Mouse (Mus musculus): ENCODE results near the gene Cacna2d2.

Gene Cacna2d2

DNA sequence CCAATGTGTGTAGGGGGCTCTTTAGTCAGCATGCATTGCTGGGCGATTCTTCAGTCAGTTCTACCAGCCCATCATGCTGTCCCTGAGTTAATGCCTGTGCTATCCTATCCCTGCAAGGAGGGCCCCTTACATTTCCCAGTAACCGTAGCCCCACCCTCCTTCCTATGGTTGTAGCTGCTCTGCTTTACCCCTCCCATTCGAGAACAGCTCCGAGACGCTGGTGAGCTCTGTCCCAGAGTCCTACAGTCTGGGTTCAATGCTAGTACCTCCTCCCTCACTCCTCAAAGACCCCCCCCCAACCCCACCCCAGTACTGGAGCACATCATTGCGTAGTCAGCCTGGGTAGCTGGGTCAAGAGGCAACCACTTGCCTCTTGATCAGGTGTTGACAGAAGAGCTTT lies 35.4 kb downstream of the Cacna2d2 start:
- Histone ChIP-seq H3K27me3 (ENCODE audit: insufficient read depth, low read length) (peaks cover 20% of the 10 kb centered on the region), H3K4me3 (replicated peaks; ENCODE audit: low read length) (no peak overlapping the region), H3K9me3 (ENCODE audit: low read length) (no peaks in the 10 kb centered on the region), H3K36me3 (ENCODE audit: insufficient read depth, low read length) (no peaks in the 10 kb centered on the region), H3K4me1 (replicated peaks; ENCODE audit: low read depth, low read length) (peaks cover 18% of the 10 kb centered on the region)
- TF ChIP-seq CTCF (conservative IDR thresholded peaks at IDR 0.05; ENCODE audit: low read length), result no peak
- no peak for TF ChIP-seq POU5F1 (IDR thresholded peaks at IDR 0.05; ENCODE audit: borderline replicate concordance, low read length)
- TF ChIP-seq NANOG (IDR thresholded peaks at IDR 0.05; ENCODE audit: borderline replicate concordance, low read length), result no peak

DNA sequence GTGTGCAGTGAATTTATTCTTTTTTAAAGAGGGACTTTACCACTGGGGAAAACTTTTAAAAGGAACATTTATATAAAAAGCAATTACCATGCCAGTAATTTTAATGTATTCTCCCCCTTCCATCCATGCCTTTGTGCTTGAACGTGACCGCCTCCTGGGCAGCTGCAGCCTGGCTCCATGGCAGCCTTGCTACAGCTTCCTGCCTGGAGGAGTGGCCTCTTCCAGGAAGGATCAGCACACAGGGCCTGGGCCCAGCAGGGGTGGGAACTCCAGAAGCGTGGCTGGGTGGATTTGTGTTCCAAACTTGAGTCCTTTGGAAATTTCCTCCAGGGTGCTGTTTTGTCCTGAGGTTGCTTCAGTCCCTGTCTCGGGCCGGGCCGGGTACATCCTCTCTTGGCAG lies 35.9 kb downstream of the Cacna2d2 start:
- H3K36me3 ChIP-seq (ENCODE audit: insufficient read depth, low read length), result no peaks in the 10 kb centered on the region
- TF ChIP-seq CTCF (conservative IDR thresholded peaks at IDR 0.05; ENCODE audit: low read length) (no peak), POU5F1 (IDR thresholded peaks at IDR 0.05; ENCODE audit: borderline replicate concordance, low read length) (no peak), NANOG (IDR thresholded peaks at IDR 0.05; ENCODE audit: borderline replicate concordance, low read length) (no peak)
- peaks cover 17% of the 10 kb centered on the region; the same call in 1 of the 2 replicates for H3K27me3 ChIP-seq (ENCODE audit: insufficient read depth, low read length)
- H3K4me1 ChIP-seq (replicated peaks; ENCODE audit: low read depth, low read length), result peaks cover 18% of the 10 kb centered on the region
- H3K9me3 ChIP-seq (ENCODE audit: low read length), result no peaks in the 10 kb centered on the region
- H3K4me3 ChIP-seq (replicated peaks; ENCODE audit: low read length), result no peak overlapping the region

DNA sequence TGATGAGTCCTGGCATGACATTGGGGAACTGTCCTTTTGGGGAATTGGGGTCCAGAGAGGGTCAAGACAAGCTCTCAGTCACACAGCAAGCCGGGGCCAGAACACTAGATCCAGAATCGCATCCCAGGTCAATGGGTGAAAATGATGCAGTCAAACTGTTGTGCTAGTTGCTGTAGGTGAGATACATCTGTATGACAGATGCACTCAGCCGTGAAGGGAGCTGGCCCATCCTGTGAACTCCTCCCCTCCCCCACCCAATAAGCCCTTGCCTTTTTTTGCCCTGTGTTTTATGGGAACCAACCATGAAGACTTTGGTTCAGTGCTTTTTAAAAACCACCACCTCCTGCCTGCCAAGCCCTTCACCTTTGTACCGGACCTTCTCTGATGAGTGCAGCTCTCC lies 43.5 kb downstream of the Cacna2d2 start:
- Histone ChIP-seq H3K27me3 (ENCODE audit: insufficient read depth, low read length) (peaks cover 38% of the 10 kb centered on the region), H3K36me3 (ENCODE audit: insufficient read depth, low read length) (no peaks in the 10 kb centered on the region), H3K4me3 (replicated peaks; ENCODE audit: low read length) (no peak overlapping the region), H3K4me1 (replicated peaks; ENCODE audit: low read depth, low read length) (peaks cover 25% of the 10 kb centered on the region), H3K9me3 (ENCODE audit: low read length) (no peaks in the 10 kb centered on the region)
- TF ChIP-seq NANOG (IDR thresholded peaks at IDR 0.05; ENCODE audit: borderline replicate concordance, low read length) (no peak), POU5F1 (IDR thresholded peaks at IDR 0.05; ENCODE audit: borderline replicate concordance, low read length) (no peak), CTCF (conservative IDR thresholded peaks at IDR 0.05; ENCODE audit: low read length) (no peak)

GRCm38 (mm10) chr9:107443324-107443723 lies 43.9 kb downstream of the Cacna2d2 start:
- Histone ChIP-seq H3K4me3 (replicated peaks; ENCODE audit: low read length) (peak overlapping the region; percentile 57; the same call in 1 of the 2 replicates), H3K36me3 (ENCODE audit: insufficient read depth, low read length) (no peaks in the 10 kb centered on the region), H3K27me3 (ENCODE audit: insufficient read depth, low read length) (peaks cover 41% of the 10 kb centered on the region), H3K9me3 (ENCODE audit: low read length) (no peaks in the 10 kb centered on the region), H3K4me1 (replicated peaks; ENCODE audit: low read depth, low read length) (peaks cover 25% of the 10 kb centered on the region)
- no peak for TF ChIP-seq NANOG (IDR thresholded peaks at IDR 0.05; ENCODE audit: borderline replicate concordance, low read length)
- TF ChIP-seq POU5F1 (IDR thresholded peaks at IDR 0.05; ENCODE audit: borderline replicate concordance, low read length), result no peak
- no peak for TF ChIP-seq CTCF (conservative IDR thresholded peaks at IDR 0.05; ENCODE audit: low read length)

DNA sequence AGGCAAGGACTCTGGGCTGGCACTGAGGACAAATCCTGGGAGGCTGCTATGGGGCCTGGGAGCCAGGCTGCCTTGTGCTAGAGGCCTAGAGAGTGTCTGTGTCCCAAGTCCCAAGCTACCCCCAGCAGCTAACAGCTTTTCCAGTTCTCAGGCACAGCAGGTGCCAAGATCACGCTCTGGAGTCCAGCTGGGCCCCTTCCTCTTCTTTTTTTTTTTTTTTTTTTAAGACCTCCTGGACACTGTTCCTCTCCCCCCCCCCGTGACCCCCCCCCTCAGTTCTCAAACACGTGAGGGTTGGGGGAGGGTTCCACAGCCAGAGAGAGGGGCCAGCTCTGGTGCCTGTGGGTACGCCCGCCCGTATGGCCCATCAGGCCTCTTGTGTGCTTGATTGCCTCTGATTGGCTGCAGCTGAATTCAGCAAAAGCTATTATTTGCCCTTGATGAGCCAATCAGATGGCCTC lies 45.6 kb downstream of the Cacna2d2 start:
- H3K36me3 ChIP-seq (ENCODE audit: insufficient read depth, low read length), result no peaks in the 10 kb centered on the region
- 0 out of 2 replicates have a peak overlapping the region, but pooled peaks have one; percentile 7 for H3K4me3 ChIP-seq (replicated peaks; ENCODE audit: low read length)
- peaks cover 38% of the 10 kb centered on the region for H3K4me1 ChIP-seq (replicated peaks; ENCODE audit: low read depth, low read length)
- H3K27me3 ChIP-seq (ENCODE audit: insufficient read depth, low read length), result peaks cover 53% of the 10 kb centered on the region
- TF ChIP-seq NANOG (IDR thresholded peaks at IDR 0.05; ENCODE audit: borderline replicate concordance, low read length) (no peak), CTCF (conservative IDR thresholded peaks at IDR 0.05; ENCODE audit: low read length) (no peak)
- no peaks in the 10 kb centered on the region for H3K9me3 ChIP-seq (ENCODE audit: low read length)

- no peaks in the 10 kb centered on the region for H3K36me3 ChIP-seq (ENCODE audit: insufficient read depth, low read length)
- peaks cover 44% of the 10 kb centered on the region for H3K4me1 ChIP-seq (replicated peaks; ENCODE audit: low read depth, low read length)
- no peak for TF ChIP-seq POU5F1 (IDR thresholded peaks at IDR 0.05; ENCODE audit: borderline replicate concordance, low read length)
- 0 out of 2 replicates have a peak overlapping the region, but pooled peaks have one; percentile 32 for H3K4me3 ChIP-seq (replicated peaks; ENCODE audit: low read length)
- peaks cover 26% of the 10 kb centered on the region for H3K27me3 ChIP-seq (ENCODE audit: insufficient read depth, low read length)
- H3K9me3 ChIP-seq (ENCODE audit: low read length), result no peaks in the 10 kb centered on the region
Measured at GRCm38 (mm10) chr9:107448805-107449517, 49.5 kb downstream of the Cacna2d2 start.

- Histone ChIP-seq H3K4me3 (replicated peaks; ENCODE audit: low read length) (no peak overlapping the region), H3K36me3 (ENCODE audit: insufficient read depth, low read length) (no peaks in the 10 kb centered on the region), H3K27me3 (ENCODE audit: insufficient read depth, low read length) (peaks cover 25% of the 10 kb centered on the region), H3K9me3 (ENCODE audit: low read length) (no peaks in the 10 kb centered on the region), H3K4me1 (replicated peaks; ENCODE audit: low read depth, low read length) (peaks cover 31% of the 10 kb centered on the region)
- no peak for TF ChIP-seq CTCF (conservative IDR thresholded peaks at IDR 0.05; ENCODE audit: low read length)
- no peak for TF ChIP-seq NANOG (IDR thresholded peaks at IDR 0.05; ENCODE audit: borderline replicate concordance, low read length)
Measured at GRCm38 (mm10) chr9:107451400-107451799, 52.0 kb downstream of the Cacna2d2 start.

DNA sequence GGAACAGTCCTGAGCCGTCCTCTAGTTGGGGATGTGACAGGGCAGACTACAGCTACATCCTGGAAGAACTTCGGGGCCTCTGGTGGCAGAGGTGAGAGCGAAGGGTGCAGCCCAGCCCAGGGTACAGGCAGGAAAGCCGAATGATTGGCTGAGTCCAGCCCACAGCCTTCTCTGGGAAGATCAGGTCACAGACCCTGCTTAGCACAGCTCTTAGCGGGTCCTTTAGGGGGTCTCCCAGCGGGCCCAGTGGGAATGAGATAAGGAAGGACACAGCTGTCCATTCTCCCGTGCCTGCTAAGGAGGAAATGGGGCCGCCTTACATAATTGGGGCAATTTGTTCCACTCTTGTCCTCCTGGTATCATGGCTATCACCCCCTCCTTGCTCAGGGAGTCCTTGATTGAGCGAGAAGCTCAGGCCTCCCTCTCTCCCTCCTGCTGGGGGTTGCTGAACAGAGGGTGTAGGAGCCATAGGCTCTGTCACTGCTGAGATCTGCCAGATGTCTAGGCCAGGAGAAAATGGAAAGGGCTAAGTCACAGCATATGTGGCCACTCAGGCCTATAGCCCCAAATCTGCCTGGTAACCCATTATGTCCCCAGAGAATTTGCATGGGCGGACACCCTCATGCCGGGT lies 52.6 kb downstream of the Cacna2d2 start:
- Histone ChIP-seq H3K9me3 (ENCODE audit: low read length) (no peaks in the 10 kb centered on the region), H3K36me3 (ENCODE audit: insufficient read depth, low read length) (no peaks in the 10 kb centered on the region), H3K4me1 (replicated peaks; ENCODE audit: low read depth, low read length) (peaks cover 31% of the 10 kb centered on the region), H3K4me3 (replicated peaks; ENCODE audit: low read length) (peak overlapping the region; percentile 56), H3K27me3 (ENCODE audit: insufficient read depth, low read length) (peaks cover 25% of the 10 kb centered on the region)
- TF ChIP-seq POU5F1 (IDR thresholded peaks at IDR 0.05; ENCODE audit: borderline replicate concordance, low read length), result no peak
- TF ChIP-seq CTCF (conservative IDR thresholded peaks at IDR 0.05; ENCODE audit: low read length), result no peak
- TF ChIP-seq NANOG (IDR thresholded peaks at IDR 0.05; ENCODE audit: borderline replicate concordance, low read length), result no peak
